Mouse (Mus musculus): ENCODE measurements around the gene Gas2l3.

GRCm38 (mm10) chr10:89450411-89450810, 6.6 kb upstream of the Gas2l3 start:
- TF ChIP-seq TAL1 (IDR thresholded peaks at IDR 0.05; ENCODE audit: low read length) = no peak
- no peak for TF ChIP-seq GATA1 (IDR thresholded peaks at IDR 0.05; ENCODE audit: low read length)

Measured in erythroblast, embryonic 14.5 days (primary cell).